Mouse (Mus musculus): ENCODE data around the gene Mdm4. TPM values are rescaled to one million over a fixed set of nuclear protein-coding genes. Genes with fewer than 3 reads are reported as not detected.
"Not testable (repeated sequence)": the region's sequence is repeated elsewhere in the genome, so short reads cannot be mapped to it uniquely, and the experiment has no call there.

Mdm4 gene
- polyA plus RNA-seq, 1 experiment from 2014 or later = 45.9 TPM

GRCm38 (mm10) chr1:133027126-133027525 lies 3.2 kb downstream of the Mdm4 start:
- no peak for ATAC-seq (ENCODE audit: low FRiP score, low read depth)
- H3K9ac ChIP-seq = no peak overlapping the region
- no peaks in the 10 kb centered on the region for H3K9me3 ChIP-seq
- H3K27ac ChIP-seq = no peak overlapping the region
- no peaks in the 10 kb centered on the region for H3K27me3 ChIP-seq
- peaks cover 8% of the 10 kb centered on the region for H3K4me1 ChIP-seq
- WGBS = 96% methylated on average over 2 of the region's 2 CpGs
- no peaks in the 10 kb centered on the region for H3K36me3 ChIP-seq
- no peak overlapping the region for H3K4me2 ChIP-seq (replicated peaks)
- H3K4me3 ChIP-seq = no peak overlapping the region

- H3K36me3 ChIP-seq; H3K4me1 ChIP-seq; H3K27ac ChIP-seq; H3K9me3 ChIP-seq; ATAC-seq (ENCODE audit: low FRiP score, low read depth); H3K27me3 ChIP-seq: not testable (repeated sequence)
- 38% methylated on average over 21 of the region's 23 CpGs for WGBS
- Histone ChIP-seq H3K4me3 (peak overlapping the region; percentile 88), H3K9ac (peak overlapping the region; percentile 94; the same call in 1 of the 2 replicates), H3K4me2 (replicated peaks) (peak overlapping the region; percentile 75)
These were observed 4.6 kb downstream of the Mdm4 start for GRCm38 (mm10) chr1:133025796-133026190.

GRCm38 (mm10) chr1:133025051-133025795 lies 5.1 kb downstream of the Mdm4 start:
- Histone ChIP-seq H3K27me3 (no peaks in the 10 kb centered on the region), H3K9ac (peak overlapping the region; percentile 94), H3K36me3 (peaks cover 3% of the 10 kb centered on the region; the same call in 1 of the 2 replicates), H3K4me3 (peak overlapping the region; percentile 88), H3K4me1 (peaks cover 11% of the 10 kb centered on the region), H3K4me2 (replicated peaks) (peak overlapping the region; percentile 75), H3K9me3 (no peaks in the 10 kb centered on the region), H3K27ac (peak overlapping the region; percentile 87)
- WGBS = 1% methylated on average over 40 of the region's 40 CpGs
- ATAC-seq (ENCODE audit: low FRiP score, low read depth) = peak; percentile 95

- Histone ChIP-seq H3K4me3 (peak overlapping the region; percentile 88), H3K27ac (no peak overlapping the region), H3K4me2 (replicated peaks) (peak overlapping the region; percentile 75), H3K27me3 (no peaks in the 10 kb centered on the region), H3K36me3 (peaks cover 3% of the 10 kb centered on the region; the same call in 1 of the 2 replicates), H3K9me3 (no peaks in the 10 kb centered on the region), H3K4me1 (peaks cover 11% of the 10 kb centered on the region), H3K9ac (peak overlapping the region; percentile 94)
- WGBS = 38% methylated on average over 7 of the region's 7 CpGs
- ATAC-seq (ENCODE audit: low FRiP score, low read depth) = no peak
These were observed 5.9 kb downstream of the Mdm4 start for GRCm38 (mm10) chr1:133024426-133024825.

GRCm38 (mm10) chr1:133023723-133024122 lies 6.6 kb downstream of the Mdm4 start:
- peaks cover 11% of the 10 kb centered on the region for H3K4me1 ChIP-seq
- not testable (repeated sequence) for H3K9me3 ChIP-seq; H3K27ac ChIP-seq; ATAC-seq (ENCODE audit: low FRiP score, low read depth); H3K27me3 ChIP-seq; H3K36me3 ChIP-seq; H3K9ac ChIP-seq
- H3K4me3 ChIP-seq = peak overlapping the region; percentile 88
- WGBS = 91% methylated on average over 3 of the region's 3 CpGs
- peak overlapping the region; percentile 75 for H3K4me2 ChIP-seq (replicated peaks)

GRCm38 (mm10) chr1:133021971-133022370 lies 8.4 kb downstream of the Mdm4 start:
- WGBS = 94% methylated on average over 2 of the region's 2 CpGs
- not testable (repeated sequence) for H3K27ac ChIP-seq; H3K9ac ChIP-seq; H3K4me2 ChIP-seq (replicated peaks); ATAC-seq (ENCODE audit: low FRiP score, low read depth); H3K27me3 ChIP-seq; H3K9me3 ChIP-seq; H3K4me3 ChIP-seq
- Histone ChIP-seq H3K36me3 (peaks cover 19% of the 10 kb centered on the region), H3K4me1 (peaks cover 11% of the 10 kb centered on the region)

- 95% methylated on average over 7 of the region's 7 CpGs for WGBS
- Histone ChIP-seq H3K9ac (no peak overlapping the region), H3K4me1 (peaks cover 11% of the 10 kb centered on the region), H3K27me3 (no peaks in the 10 kb centered on the region), H3K4me2 (replicated peaks) (no peak overlapping the region), H3K36me3 (peaks cover 25% of the 10 kb centered on the region), H3K27ac (no peak overlapping the region), H3K4me3 (no peak overlapping the region), H3K9me3 (no peaks in the 10 kb centered on the region)
- ATAC-seq (ENCODE audit: low FRiP score, low read depth) = no peak
These were observed 9.0 kb downstream of the Mdm4 start for GRCm38 (mm10) chr1:133021391-133021790.

GRCm38 (mm10) chr1:133020137-133020894 lies 10.0 kb downstream of the Mdm4 start:
- no peak overlapping the region for H3K4me2 ChIP-seq (replicated peaks)
- H3K36me3 ChIP-seq = peaks cover 36% of the 10 kb centered on the region
- H3K27me3 ChIP-seq = no peaks in the 10 kb centered on the region
- no peak overlapping the region for H3K27ac ChIP-seq
- H3K9ac ChIP-seq = no peak overlapping the region
- H3K9me3 ChIP-seq = no peaks in the 10 kb centered on the region
- WGBS = 77% methylated on average over 3 of the region's 3 CpGs
- no peak overlapping the region for H3K4me3 ChIP-seq
- peaks cover 11% of the 10 kb centered on the region for H3K4me1 ChIP-seq
- no peak for ATAC-seq (ENCODE audit: low FRiP score, low read depth)

- Histone ChIP-seq H3K36me3 (peaks cover 45% of the 10 kb centered on the region), H3K9ac (no peak overlapping the region), H3K4me2 (replicated peaks) (no peak overlapping the region), H3K4me3 (no peak overlapping the region), H3K9me3 (no peaks in the 10 kb centered on the region), H3K27me3 (no peaks in the 10 kb centered on the region), H3K4me1 (peaks cover 9% of the 10 kb centered on the region), H3K27ac (no peak overlapping the region)
- no peak for ATAC-seq (ENCODE audit: low FRiP score, low read depth)
These were observed 11.0 kb downstream of the Mdm4 start for GRCm38 (mm10) chr1:133019312-133019711.

- Histone ChIP-seq H3K36me3 (peaks cover 52% of the 10 kb centered on the region), H3K27ac (no peak overlapping the region), H3K27me3 (no peaks in the 10 kb centered on the region), H3K9ac (no peak overlapping the region), H3K4me2 (replicated peaks) (no peak overlapping the region), H3K4me3 (no peak overlapping the region), H3K4me1 (peaks cover 3% of the 10 kb centered on the region; the same call in 1 of the 2 replicates), H3K9me3 (no peaks in the 10 kb centered on the region)
- ATAC-seq (ENCODE audit: low FRiP score, low read depth) = no peak
- whole genome bisulfite sequencing = 81% methylated on average over 2 of the region's 2 CpGs
These were observed 11.8 kb downstream of the Mdm4 start for GRCm38 (mm10) chr1:133018580-133018979.

- Histone ChIP-seq H3K4me2 (replicated peaks) (no peak overlapping the region), H3K4me1 (peaks cover 3% of the 10 kb centered on the region; the same call in 1 of the 2 replicates), H3K27me3 (no peaks in the 10 kb centered on the region), H3K4me3 (no peak overlapping the region), H3K9me3 (no peaks in the 10 kb centered on the region), H3K36me3 (peaks cover 62% of the 10 kb centered on the region), H3K9ac (no peak overlapping the region), H3K27ac (no peak overlapping the region)
- WGBS = 95% methylated on average over 9 of the region's 9 CpGs
- ATAC-seq (ENCODE audit: low FRiP score, low read depth) = no peak
These were observed 13.5 kb downstream of the Mdm4 start for GRCm38 (mm10) chr1:133016775-133017428.

GRCm38 (mm10) chr1:133014196-133014595 lies 16.2 kb downstream of the Mdm4 start:
- 96% methylated on average over 1 of the region's 1 CpGs for WGBS
- peaks cover 81% of the 10 kb centered on the region for H3K36me3 ChIP-seq
- ATAC-seq (ENCODE audit: low FRiP score, low read depth) = no peak
- no peak overlapping the region for H3K9ac ChIP-seq
- H3K9me3 ChIP-seq = no peaks in the 10 kb centered on the region
- H3K4me1 ChIP-seq = no peaks in the 10 kb centered on the region
- no peak overlapping the region for H3K27ac ChIP-seq
- no peak overlapping the region for H3K4me2 ChIP-seq (replicated peaks)
- H3K4me3 ChIP-seq = no peak overlapping the region
- no peaks in the 10 kb centered on the region for H3K27me3 ChIP-seq

Data from limb, embryonic 13.5 days (tissue).